In genomic region chr16:4725266-4725665, GRCm38 (mm10) we compare ENCODE assay signal across 18 mouse cellular contexts. TPM values are rescaled to one million over a fixed set of nuclear protein-coding genes. Genes with fewer than 3 reads are reported as not detected.
DNase-seq lines count a peak whose midpoint lies in the region; ATAC-seq and TF ChIP-seq lines count a peak whose summit lies in the region.
"Had no signal": no experiment of that assay in that cellular context is flagged by ENCODE, and none has a peak within 500 bp of the region (broad histone marks: within the 10 kb centered on the region; RNA-seq: fewer than 3 reads in every experiment).

No protein-coding gene starts in this region.

- peaks cover 35% of the 10 kb centered on the region for H3K79me2 ChIP-seq in myocyte (ENCODE audit: control insufficient read depth, insufficient read depth)

- 0 out of 2 replicates have a peak overlapping the region, but pooled peaks have one; percentile 70 for H3K4me3 ChIP-seq in embryonic facial prominence, embryonic 14.5 days (ENCODE audit: low read depth, low read length)
- no peak overlapping the region for H3K4me3 ChIP-seq in embryonic facial prominence, embryonic 10.5 days
- no peak overlapping the region for H3K4me3 ChIP-seq in kidney, embryonic 14.5 days (ENCODE audit: low read length)
- H3K4me3 ChIP-seq in midbrain, embryonic 10.5 days, result 0 out of 2 replicates have a peak overlapping the region, but pooled peaks have one; percentile 71
- no peak overlapping the region for H3K4me3 ChIP-seq in midbrain, embryonic 13.5 days (replicated peaks)
- H3K4me3 ChIP-seq in myocyte, result peak overlapping the region; percentile 74

- no peaks in the 10 kb centered on the region for H3K9me3 ChIP-seq in embryonic facial prominence, embryonic 14.5 days (ENCODE audit: control insufficient read depth, low read length)
- H3K9me3 ChIP-seq in embryonic facial prominence, embryonic 10.5 days, result no peaks in the 10 kb centered on the region
- H3K9me3 ChIP-seq in kidney, embryonic 14.5 days (ENCODE audit: control insufficient read depth, low read length), result no peaks in the 10 kb centered on the region
- no peaks in the 10 kb centered on the region for H3K9me3 ChIP-seq in midbrain, embryonic 10.5 days (replicated peaks)
- H3K9me3 ChIP-seq in midbrain, embryonic 13.5 days, result no peaks in the 10 kb centered on the region
- H3K9me3 ChIP-seq: forebrain, embryonic 15.5 days; G1E; heart, embryonic 12.5 days; hindbrain, embryonic 15.5 days; intestine, embryonic 15.5 days; megakaryocyte, embryonic 14.5 days had no signal

- H3K9ac ChIP-seq in embryonic facial prominence, embryonic 14.5 days (ENCODE audit: low read depth, low read length), result no peak overlapping the region
- H3K9ac ChIP-seq in kidney, embryonic 14.5 days (ENCODE audit: low read depth, low read length), result no peak overlapping the region
- no peak overlapping the region for H3K9ac ChIP-seq in midbrain, embryonic 13.5 days (replicated peaks)

- H3K27ac ChIP-seq in embryonic facial prominence, embryonic 14.5 days (replicated peaks; ENCODE audit: low read depth, low read length), result no peak overlapping the region
- H3K27ac ChIP-seq in embryonic facial prominence, embryonic 10.5 days (replicated peaks), result no peak overlapping the region
- no peak overlapping the region for H3K27ac ChIP-seq in kidney, embryonic 14.5 days (ENCODE audit: low read depth, low read length)
- no peak overlapping the region for H3K27ac ChIP-seq in midbrain, embryonic 10.5 days (replicated peaks)
- no peak overlapping the region for H3K27ac ChIP-seq in midbrain, embryonic 13.5 days

- peaks cover 3% of the 10 kb centered on the region; the same call in 1 of the 2 replicates for H3K4me1 ChIP-seq in embryonic facial prominence, embryonic 14.5 days (ENCODE audit: control insufficient read depth, insufficient read depth, low read length)
- H3K4me1 ChIP-seq in embryonic facial prominence, embryonic 10.5 days, result peaks cover 17% of the 10 kb centered on the region
- H3K4me1 ChIP-seq in kidney, embryonic 14.5 days (ENCODE audit: control insufficient read depth, insufficient read depth, low read length), result peaks cover 11% of the 10 kb centered on the region; the same call in 1 of the 2 replicates
- H3K4me1 ChIP-seq in midbrain, embryonic 10.5 days, result peaks cover 22% of the 10 kb centered on the region
- H3K4me1 ChIP-seq in midbrain, embryonic 13.5 days (replicated peaks), result peaks cover 17% of the 10 kb centered on the region

- no peaks in the 10 kb centered on the region for H3K36me3 ChIP-seq in embryonic facial prominence, embryonic 14.5 days (ENCODE audit: control insufficient read depth, insufficient read depth, low read length)
- H3K36me3 ChIP-seq in embryonic facial prominence, embryonic 10.5 days (replicated peaks), result peaks cover 5% of the 10 kb centered on the region; the same call in 1 of the 2 replicates
- H3K36me3 ChIP-seq in kidney, embryonic 14.5 days (ENCODE audit: control insufficient read depth, insufficient read depth, low read length), result no peaks in the 10 kb centered on the region
- H3K36me3 ChIP-seq in midbrain, embryonic 10.5 days, result no peaks in the 10 kb centered on the region
- H3K36me3 ChIP-seq in midbrain, embryonic 13.5 days, result no peaks in the 10 kb centered on the region
- H3K36me3 ChIP-seq in myocyte (ENCODE audit: control insufficient read depth, insufficient read depth), result no peaks in the 10 kb centered on the region
- H3K36me3 ChIP-seq: forebrain, embryonic 15.5 days; heart, embryonic 12.5 days; hindbrain, embryonic 15.5 days; intestine, embryonic 15.5 days had no signal

- no peaks in the 10 kb centered on the region for H3K27me3 ChIP-seq in embryonic facial prominence, embryonic 14.5 days (replicated peaks; ENCODE audit: control insufficient read depth, insufficient read depth, low read length)
- no peaks in the 10 kb centered on the region for H3K27me3 ChIP-seq in embryonic facial prominence, embryonic 10.5 days (replicated peaks; ENCODE audit: low read depth, poor library complexity, severe bottlenecking)
- no peaks in the 10 kb centered on the region for H3K27me3 ChIP-seq in kidney, embryonic 14.5 days (ENCODE audit: control insufficient read depth, insufficient read depth, low read length)
- H3K27me3 ChIP-seq in midbrain, embryonic 10.5 days (ENCODE audit: low read depth, poor library complexity, severe bottlenecking), result 0 out of 2 replicates have a peak, but pooled peaks cover 4% of the 10 kb centered on the region
- no peaks in the 10 kb centered on the region for H3K27me3 ChIP-seq in midbrain, embryonic 13.5 days
- H3K27me3 ChIP-seq in myocyte (ENCODE audit: control insufficient read depth, insufficient read depth, insufficient read length), result no peaks in the 10 kb centered on the region
- H3K27me3 ChIP-seq: forebrain, embryonic 15.5 days; heart, embryonic 12.5 days; hindbrain, embryonic 15.5 days; intestine, embryonic 15.5 days; megakaryocyte, embryonic 14.5 days had no signal

- no peak overlapping the region for H3ac ChIP-seq in myocyte (ENCODE audit: control insufficient read depth, insufficient read length)

- ATAC-seq in embryonic facial prominence, embryonic 14.5 days (ENCODE audit: low read depth), result no peak
- ATAC-seq in kidney, embryonic 14.5 days (ENCODE audit: low FRiP score, low TSS enrichment), result no peak
- no peak for ATAC-seq in midbrain, embryonic 13.5 days

- H3K4me2 ChIP-seq in embryonic facial prominence, embryonic 14.5 days (ENCODE audit: low read depth, low read length), result no peak overlapping the region
- no peak overlapping the region for H3K4me2 ChIP-seq in kidney, embryonic 14.5 days (replicated peaks; ENCODE audit: low read depth, low read length)
- H3K4me2 ChIP-seq in midbrain, embryonic 13.5 days (replicated peaks), result no peak overlapping the region
- H3K4me2 ChIP-seq in myocyte (ENCODE audit: low read depth), result no peak overlapping the region

- no peak for DNase-seq in embryonic facial prominence, embryonic 14.5 days (ENCODE audit: low spot score)
- DNase-seq in embryonic facial prominence, embryonic 10.5 days (ENCODE audit: low spot score), result no peak
- DNase-seq in kidney, adult 18-20 months, result peak; percentile 20
- no peak for DNase-seq in midbrain, embryonic 10.5 days (ENCODE audit: low spot score)
- no peak for DNase-seq in spleen, postnatal 4 days (ENCODE audit: low spot score in 2 of 2)
- DNase-seq: adrenal gland, postnatal 36 days; cerebellum, adult 11-12 months; retina, postnatal 1 day; right cerebral cortex, postnatal 4 days had no signal

- whole genome bisulfite sequencing in embryonic facial prominence, embryonic 14.5 days, result 69% methylated on average over 4 of the region's 4 CpGs
- WGBS in embryonic facial prominence, embryonic 10.5 days, result 76% methylated on average over 4 of the region's 4 CpGs
- WGBS in kidney, embryonic 14.5 days, result 73% methylated on average over 4 of the region's 4 CpGs
- WGBS in midbrain, embryonic 10.5 days, result 75% methylated on average over 4 of the region's 4 CpGs
- WGBS in midbrain, embryonic 13.5 days, result 78% methylated on average over 4 of the region's 4 CpGs

- no peak for TF ChIP-seq POLR2A in myocyte (IDR thresholded peaks at IDR 0.05; ENCODE audit: insufficient read length, low read depth)

TF ChIP-seq in myocyte, 11 proteins besides CTCF, POLR2A, EP300 and RAD21:
- TF ChIP-seq TCF3 (IDR thresholded peaks at IDR 0.05; ENCODE audit: insufficient read length, low read depth) (no peak), MAX (IDR thresholded peaks at IDR 0.05; ENCODE audit: low read depth) (no peak), E2F4 (IDR thresholded peaks at IDR 0.05; ENCODE audit: insufficient read depth) (no peak), SRF (IDR thresholded peaks at IDR 0.05; ENCODE audit: control insufficient read depth, insufficient read length, low read depth) (no peak), TCF12 (IDR thresholded peaks at IDR 0.05; ENCODE audit: insufficient read depth, poor library complexity, severe bottlenecking) (no peak), REST (IDR thresholded peaks at IDR 0.05; ENCODE audit: insufficient read depth, insufficient read length) (no peak), USF1 (IDR thresholded peaks at IDR 0.05; ENCODE audit: low read depth) (no peak), MYOD1 (IDR thresholded peaks at IDR 0.05; ENCODE audit: control insufficient read depth in 1 of 3, insufficient read length in 2 of 3, low read depth in 2 of 3) (no peak), POLR2AphosphoS2 (IDR thresholded peaks at IDR 0.05; ENCODE audit: insufficient read length, low read depth) (no peak), CEBPB (IDR thresholded peaks at IDR 0.05; ENCODE audit: insufficient read depth, poor library complexity, severe bottlenecking) (no peak), MYOG (IDR thresholded peaks at IDR 0.05; ENCODE audit: control insufficient read depth in 1 of 3, insufficient read depth in 1 of 3, insufficient read length in 2 of 3, low read depth in 2 of 3) (no peak)

RNA-seq across cellular contexts. Expression of gene Hmox2, which starts 0.9 kb away (rescaled TPM):
- 97.6 and 107 TPM in 2 replicates for polyA plus RNA-seq in embryonic facial prominence, embryonic 14.5 days (2014; fragmentation: Nextera tagmentation; extraction: Ambion mirVana)
- 84.6 and 91.9 TPM in 2 replicates for polyA plus RNA-seq in embryonic facial prominence, embryonic 10.5 days (2016; fragmentation: Nextera tagmentation; extraction: Ambion mirVana)
- 103 and 113 TPM in 2 replicates for polyA plus RNA-seq in kidney, embryonic 14.5 days (2014; fragmentation: Nextera tagmentation; extraction: Ambion mirVana)
- polyA plus RNA-seq in midbrain, embryonic 10.5 days (2016; fragmentation: Nextera tagmentation; extraction: Ambion mirVana), result 73.9 and 76.1 TPM in 2 replicates
- polyA plus RNA-seq in midbrain, embryonic 13.5 days (2015; fragmentation: Nextera tagmentation; extraction: Ambion mirVana), result 81.8 and 87.6 TPM in 2 replicates
- 46.7 TPM for polyA plus RNA-seq in myocyte (2012; fragmentation: generic; extraction: Trizol)

RNA-seq across cellular contexts. Expression of gene Nmral1, which starts 6.1 kb away (rescaled TPM):
- polyA plus RNA-seq in embryonic facial prominence, embryonic 14.5 days (2014; fragmentation: Nextera tagmentation; extraction: Ambion mirVana), result 46.3 and 56.8 TPM in 2 replicates
- 218 and 228 TPM in 2 replicates for polyA plus RNA-seq in embryonic facial prominence, embryonic 10.5 days (2016; fragmentation: Nextera tagmentation; extraction: Ambion mirVana)
- 132 and 145 TPM in 2 replicates for polyA plus RNA-seq in kidney, embryonic 14.5 days (2014; fragmentation: Nextera tagmentation; extraction: Ambion mirVana)
- polyA plus RNA-seq in midbrain, embryonic 10.5 days (2016; fragmentation: Nextera tagmentation; extraction: Ambion mirVana), result 195 and 217 TPM in 2 replicates
- 102 and 104 TPM in 2 replicates for polyA plus RNA-seq in midbrain, embryonic 13.5 days (2015; fragmentation: Nextera tagmentation; extraction: Ambion mirVana)
- polyA plus RNA-seq in myocyte (2012; fragmentation: generic; extraction: Trizol), result 13.3 TPM

RNA-seq across cellular contexts. Expression of gene Coro7, which starts 45.7 kb away (rescaled TPM):
- 11.5 and 16.1 TPM in 2 replicates for polyA plus RNA-seq in embryonic facial prominence, embryonic 14.5 days (2014; fragmentation: Nextera tagmentation; extraction: Ambion mirVana)
- 23.3 and 23.9 TPM in 2 replicates for polyA plus RNA-seq in embryonic facial prominence, embryonic 10.5 days (2016; fragmentation: Nextera tagmentation; extraction: Ambion mirVana)
- polyA plus RNA-seq in kidney, embryonic 14.5 days (2014; fragmentation: Nextera tagmentation; extraction: Ambion mirVana), result 12.0 and 16.4 TPM in 2 replicates
- polyA plus RNA-seq in midbrain, embryonic 10.5 days (2016; fragmentation: Nextera tagmentation; extraction: Ambion mirVana), result 21.4 and 25.0 TPM in 2 replicates
- polyA plus RNA-seq in midbrain, embryonic 13.5 days (2015; fragmentation: Nextera tagmentation; extraction: Ambion mirVana), result 25.1 and 26.5 TPM in 2 replicates
- 15.2 TPM for polyA plus RNA-seq in myocyte (2012; fragmentation: generic; extraction: Trizol)

Comparison
In these comparisons a context has a peak if more than half of its experiments do, and no peak if none do; other contexts are left out.
1. H3K4me3 ChIP-seq: peak in embryonic facial prominence, embryonic 14.5 days (single experiment), midbrain, embryonic 10.5 days (single experiment) and myocyte (single experiment); none in embryonic facial prominence, embryonic 10.5 days (single experiment), kidney, embryonic 14.5 days (single experiment) and midbrain, embryonic 13.5 days (single experiment).